Mouse (Mus musculus) G1E (cell line): Measurements from ENCODE around the gene Proca1. TPM values are rescaled to one million over a fixed set of nuclear protein-coding genes. Genes with fewer than 3 reads are reported as not detected.
"Not testable (repeated sequence)": the region's sequence is repeated elsewhere in the genome, so short reads cannot be mapped to it uniquely, and the experiment has no call there.

Source experiments
- ATAC-seq: 2 replicates; pipeline ENCODE4 v1.8.0; 2016; ENCODE audit warnings: mild to moderate bottlenecking; ENCODE audit not compliant: insufficient number of reproducible peaks, poor library complexity, low FRiP score, severe bottlenecking; ENCODE audit errors: extremely low read depth
- DNase-seq: peaks from one replicate; pipeline ENCODE4 v3.0.0; 2012; ENCODE audit warnings: low spot score
- H3K27me3 ChIP-seq: 2 replicates; pipeline ENCODE4 v1.6.1; 2012; ENCODE audit warnings: mild to moderate bottlenecking, low read length, inconsistent platforms; ENCODE audit not compliant: insufficient read depth
- H3K36me3 ChIP-seq: replicated peaks from 2 replicates; pipeline ENCODE3; 2012; ENCODE audit warnings: mild to moderate bottlenecking, inconsistent platforms
- H3K4me1 ChIP-seq: 2 replicates; pipeline ENCODE4 v1.6.1; 2012; ENCODE audit warnings: low read depth, low read length, inconsistent platforms, mixed read lengths; ENCODE audit not compliant: insufficient read depth
- H3K4me3 ChIP-seq: 2 replicates; pipeline ENCODE4 v1.5.1; 2012; ENCODE audit warnings: low read depth, mild to moderate bottlenecking, inconsistent platforms, low read length, moderate library complexity, mixed read lengths
- H3K9me3 ChIP-seq: replicated peaks from 2 replicates; pipeline ENCODE4 v1.6.1; 2012; ENCODE audit warnings: inconsistent platforms
- CTCF ChIP-seq: IDR thresholded peaks from 2 replicates; pipeline ENCODE4 v1.5.1; 2012; ENCODE audit warnings: low read depth, low read length, inconsistent platforms, mixed read lengths
- GATA1 ChIP-seq: IDR thresholded peaks from 2 replicates; pipeline ENCODE4 v1.6.1; 2012; ENCODE audit warnings: borderline replicate concordance, low read length, inconsistent platforms, mixed read lengths
- GATA2 ChIP-seq: IDR thresholded peaks from 2 replicates; pipeline ENCODE4 v1.6.1; 2012; ENCODE audit warnings: low read depth, low read length, inconsistent platforms, borderline replicate concordance
- POLR2AphosphoS5 ChIP-seq: IDR thresholded peaks from 2 replicates; pipeline ENCODE4 v1.6.1; 2012; ENCODE audit warnings: low read depth, low read length, inconsistent platforms; ENCODE audit not compliant: insufficient replicate concordance
- TAL1 ChIP-seq: conservative IDR thresholded peaks from 2 replicates; pipeline ENCODE4 v1.6.1; 2012; ENCODE audit warnings: low read depth, low read length, inconsistent platforms, mixed read lengths
- polyA plus RNA-seq: library from polyadenylated mRNA; stranded (reverse); fragments of >175 nt; gene quantifications from 2 replicates; pipeline ENCODE4 v1.2.3, GENCODE M21; 2012
- total RNA-seq, 2 experiments: library from RNA; stranded (forward) in 1 of 2; stranded (reverse) in 1 of 2; fragments of 200-1000 nt in 1 of 2; fragments of >200 nt in 1 of 2; fragmentation: Nextera tagmentation in 1 of 2; gene quantifications; 2 replicates each; pipeline ENCODE4 v1.2.3; 2014 to 2017

The Proca1 gene
- total and polyA plus RNA-seq, 3 experiments, result 0.22 TPM; not detected in 2

- peak overlapping the region; percentile 95 for H3K4me3 ChIP-seq
- H3K36me3 ChIP-seq, result peaks cover 37% of the 10 kb centered on the region
- peaks cover 27% of the 10 kb centered on the region for H3K27me3 ChIP-seq
- no peak for DNase-seq
- TF ChIP-seq GATA1 (no peak), TAL1 (no peak), CTCF (no peak), GATA2 (no peak), POLR2AphosphoS5 (no peak)
- no peaks in the 10 kb centered on the region for H3K9me3 ChIP-seq
- no peak for ATAC-seq
- H3K4me1 ChIP-seq, result peaks cover 49% of the 10 kb centered on the region
Observed at GRCm38 (mm10) chr11:78183884-78184514, 9.2 kb upstream of the Proca1 start.

DNA sequence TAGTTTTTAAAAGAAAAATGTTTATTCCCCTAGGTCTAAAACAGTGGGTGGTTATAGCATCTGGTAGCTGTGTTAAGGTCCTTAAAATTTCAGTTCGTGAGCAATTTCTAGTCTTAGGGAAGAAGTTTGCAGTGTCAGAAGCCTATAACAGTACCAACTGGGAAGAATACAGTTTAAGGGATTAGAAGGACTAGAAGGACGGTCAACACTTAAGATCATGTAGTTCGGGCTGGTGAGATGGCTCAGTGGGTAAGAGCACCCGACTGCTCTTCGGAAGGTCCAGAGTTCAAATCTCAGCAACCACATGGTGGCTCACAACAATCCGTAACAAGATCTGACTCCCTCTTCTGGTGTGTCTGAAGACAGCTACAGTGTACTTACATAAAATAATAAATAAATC is 8.5 kb upstream of the Proca1 start:
- not testable (repeated sequence) for H3K9me3 ChIP-seq, ATAC-seq, H3K4me3 ChIP-seq, DNase-seq
- Histone ChIP-seq H3K4me1 (peaks cover 49% of the 10 kb centered on the region), H3K27me3 (peaks cover 35% of the 10 kb centered on the region), H3K36me3 (peaks cover 30% of the 10 kb centered on the region)

- peaks cover 69% of the 10 kb centered on the region for H3K27me3 ChIP-seq
- peak within 1 kb of the TSS; percentile 65; the same call in 1 of the 2 replicates for H3K4me3 ChIP-seq
- TF ChIP-seq TAL1 (no peak), GATA1 (no peak), POLR2AphosphoS5 (no peak), GATA2 (no peak), CTCF (no peak)
- 0 out of 2 replicates have a peak, but pooled peaks cover 4% of the 10 kb centered on the region for H3K9me3 ChIP-seq
- DNase-seq (no peak), ATAC-seq (no peak)
- no peaks in the 10 kb centered on the region for H3K36me3 ChIP-seq
- peaks cover 32% of the 10 kb centered on the region for H3K4me1 ChIP-seq
Observed at GRCm38 (mm10) chr11:78188331-78189233, 4.6 kb upstream of the Proca1 start, which contains the start of gene Rab34. Rab34 (plus strand) TSS chr11:78188430.

- ATAC-seq (no peak), DNase-seq (no peak)
- TF ChIP-seq TAL1, result no peak
- TF ChIP-seq GATA2, result no peak
- TF ChIP-seq POLR2AphosphoS5, result no peak
- no peak for TF ChIP-seq CTCF
- TF ChIP-seq GATA1, result no peak
- 0 out of 2 replicates have a peak, but pooled peaks cover 4% of the 10 kb centered on the region for H3K9me3 ChIP-seq
- peaks cover 31% of the 10 kb centered on the region for H3K4me1 ChIP-seq
- H3K27me3 ChIP-seq, result peaks cover 77% of the 10 kb centered on the region
- H3K4me3 ChIP-seq, result peak overlapping the region; percentile 65; the same call in 1 of the 2 replicates
- H3K36me3 ChIP-seq, result no peaks in the 10 kb centered on the region
Observed at GRCm38 (mm10) chr11:78189234-78190040, 3.8 kb upstream of the Proca1 start.

- TF ChIP-seq POLR2AphosphoS5 (no peak), GATA2 (no peak), GATA1 (no peak), TAL1 (no peak), CTCF (no peak)
- no peak for DNase-seq
- no peaks in the 10 kb centered on the region for H3K36me3 ChIP-seq
- 0 out of 2 replicates have a peak, but pooled peaks cover 4% of the 10 kb centered on the region for H3K9me3 ChIP-seq
- peaks cover 81% of the 10 kb centered on the region for H3K27me3 ChIP-seq
- H3K4me1 ChIP-seq, result peaks cover 33% of the 10 kb centered on the region
- H3K4me3 ChIP-seq, result no peak overlapping the region
- ATAC-seq, result no peak
Observed at GRCm38 (mm10) chr11:78190041-78190440, 3.2 kb upstream of the Proca1 start.
